Mouse (Mus musculus) E14TG2a.4 (cell line): Measurements from ENCODE around the gene Svip.

Source experiments
- CTCF ChIP-seq: conservative IDR thresholded peaks from 2 replicates; pipeline ENCODE4 v1.5.1; 2014; ENCODE audit warnings: low read length
- NANOG ChIP-seq: IDR thresholded peaks from 2 replicates; pipeline ENCODE4 v1.6.1; 2014; ENCODE audit warnings: borderline replicate concordance, low read length, mixed read lengths
- POU5F1 ChIP-seq: IDR thresholded peaks from 2 replicates; pipeline ENCODE4 v1.6.1; 2014; ENCODE audit warnings: low read length, borderline replicate concordance

DNA sequence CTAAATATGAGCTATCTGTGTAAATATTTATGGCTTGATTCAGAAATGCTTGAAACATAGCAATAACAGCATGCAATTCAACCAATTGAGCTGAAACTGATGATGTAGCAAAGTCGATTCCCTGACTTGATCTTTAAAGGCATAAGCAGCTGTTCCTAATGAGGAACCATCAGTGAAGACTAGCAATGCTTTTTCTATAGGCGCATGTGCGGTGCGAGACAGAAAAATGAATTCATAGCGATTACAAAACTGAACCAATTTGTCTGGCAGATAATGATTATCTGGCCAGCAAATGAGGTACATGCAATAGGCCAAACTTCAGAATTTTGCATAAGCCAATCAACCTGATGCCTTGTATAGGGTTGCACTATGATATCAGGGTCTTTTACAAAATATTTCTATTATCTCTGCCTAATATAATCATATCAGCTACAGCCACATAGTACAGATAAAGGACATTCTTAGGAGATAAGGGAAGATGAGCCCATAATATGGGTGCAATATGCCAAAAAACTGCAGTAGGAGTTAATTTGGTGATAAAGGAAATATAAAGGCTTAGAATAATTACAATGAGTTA, 18.3 kb upstream of the Svip start:
- no peak for TF ChIP-seq CTCF
- TF ChIP-seq NANOG: no peak
- no peak for TF ChIP-seq POU5F1
